Mouse (Mus musculus) adrenal gland, postnatal 10 days (tissue): ENCODE measurements around the gene Fig4. TPM values are rescaled to one million over a fixed set of nuclear protein-coding genes. Genes with fewer than 3 reads are reported as not detected.

Experiments
- DNase-seq: peaks from one replicate; pipeline ENCODE4 v3.0.0; 2021; ENCODE audit warnings: mixed read lengths
- long read RNA-seq, 2 experiments: library from polyadenylated mRNA; stranded (forward); transcript quantifications; one replicate each; pipeline ENCODE4 v2.0.0; 2021
- total RNA-seq, 2 experiments: library from RNA; stranded (reverse); gene quantifications; 2 replicates each; pipeline ENCODE4 v1.2.3; 2021

Fig4 gene
- total RNA-seq: 10 to 100 TPM; 13.3 to 16.4 TPM
- long read RNA-seq, experiment 1, transcript Fig4-201 (23 exons, 3,282 nt): major isoform, 9 of 16 reads
- long read RNA-seq, experiment 1, partial matches to known transcripts: 7 of 16 reads
- long read RNA-seq, experiment 1, other reads (novel, unspliced or antisense): 0 of 16 reads
- long read RNA-seq, experiment 2, transcript Fig4-201 (23 exons, 3,282 nt): major isoform, 16 of 18 reads
- long read RNA-seq, experiment 2, partial matches to known transcripts: 1 of 18 reads
- long read RNA-seq, experiment 2, other reads (novel, unspliced or antisense): 1 of 18 reads

- peak; percentile 91 for DNase-seq
Observed at GRCm38 (mm10) chr10:41302689-41303431, at the start of gene Fig4. Fig4 (minus strand) TSS chr10:41303260.

- peak; percentile 13 for DNase-seq
Observed at GRCm38 (mm10) chr10:41341346-41341745, 38.3 kb upstream of the Fig4 start.

- no peak for DNase-seq
Observed at GRCm38 (mm10) chr10:41332533-41333043, 29.5 kb upstream of the Fig4 start.

GRCm38 (mm10) chr10:41315866-41316265, 12.8 kb upstream of the Fig4 start:
- no peak for DNase-seq

- no peak for DNase-seq
Observed at GRCm38 (mm10) chr10:41308205-41308604, 5.1 kb upstream of the Fig4 start.

GRCm38 (mm10) chr10:41304961-41305455, 1.9 kb upstream of the Fig4 start:
- DNase-seq: peak; percentile 8

GRCm38 (mm10) chr10:41303639-41304444, 782 bp upstream of the Fig4 start, which contains the start of gene Ak9:
Ak9 (plus strand) TSS chr10:41303980.
- DNase-seq: peak; percentile 91

GRCm38 (mm10) chr10:41300161-41300560, 2.9 kb downstream of the Fig4 start:
- no peak for DNase-seq

- DNase-seq: no peak
Observed at GRCm38 (mm10) chr10:41295145-41295544, 7.9 kb downstream of the Fig4 start.

- no peak for DNase-seq
Observed at GRCm38 (mm10) chr10:41294734-41295133, 8.3 kb downstream of the Fig4 start.

- DNase-seq: no peak
Observed at GRCm38 (mm10) chr10:41293019-41293418, 10.0 kb downstream of the Fig4 start.

GRCm38 (mm10) chr10:41291021-41291420, 12.0 kb downstream of the Fig4 start:
- DNase-seq: no peak

- DNase-seq: peak; percentile 90
Observed at GRCm38 (mm10) chr10:41288771-41289415, 14.2 kb downstream of the Fig4 start.

GRCm38 (mm10) chr10:41288074-41288473, 15.0 kb downstream of the Fig4 start:
- DNase-seq: no peak

- DNase-seq: no peak
Observed at GRCm38 (mm10) chr10:41287618-41288017, 15.4 kb downstream of the Fig4 start.

- no peak for DNase-seq
Observed at GRCm38 (mm10) chr10:41282086-41282485, 21.0 kb downstream of the Fig4 start.

GRCm38 (mm10) chr10:41280796-41281195, 22.3 kb downstream of the Fig4 start:
- DNase-seq: no peak

- no peak for DNase-seq
Observed at GRCm38 (mm10) chr10:41280177-41280576, 22.9 kb downstream of the Fig4 start.

GRCm38 (mm10) chr10:41278808-41279207, 24.3 kb downstream of the Fig4 start:
- DNase-seq: no peak

- DNase-seq: no peak
Observed at GRCm38 (mm10) chr10:41274871-41275270, 28.2 kb downstream of the Fig4 start.

- peak; percentile 26 for DNase-seq
Observed at GRCm38 (mm10) chr10:41271860-41272259, 31.2 kb downstream of the Fig4 start.

GRCm38 (mm10) chr10:41261889-41262288, 41.2 kb downstream of the Fig4 start:
- DNase-seq: no peak
